Mouse (Mus musculus) megakaryocyte, embryonic 14.5 days (primary cell): ENCODE data around the gene Gm20481. TPM values are rescaled to one million over a fixed set of nuclear protein-coding genes. Genes with fewer than 3 reads are reported as not detected.
A peak's percentile ranks its signal among the peaks of the same experiment; 100 is the strongest.
"Not testable (repeated sequence)": the region's sequence is repeated elsewhere in the genome, so short reads cannot be mapped to it uniquely, and the experiment has no call there.

Experiments used
- H3K27me3 ChIP-seq: replicated peaks from 2 replicates; pipeline ENCODE3; 2012; ENCODE audit warnings: inconsistent platforms
- H3K36me3 ChIP-seq: replicated peaks from 2 replicates; pipeline ENCODE3; 2012; ENCODE audit warnings: low read length, inconsistent platforms, mixed read lengths
- H3K4me1 ChIP-seq: 2 replicates; pipeline ENCODE4 v1.6.1; 2012; ENCODE audit warnings: inconsistent platforms
- H3K4me3 ChIP-seq: replicated peaks from 2 replicates; pipeline ENCODE3; 2012; ENCODE audit warnings: moderate library complexity, mild to moderate bottlenecking, inconsistent platforms
- H3K9me3 ChIP-seq: 2 replicates; pipeline ENCODE4 v1.6.1; 2012; ENCODE audit warnings: inconsistent platforms
- FLI1 ChIP-seq: IDR thresholded peaks from 2 replicates; pipeline ENCODE4 v1.6.1; 2012; ENCODE audit warnings: low read length, inconsistent platforms, mixed read lengths
- GATA1 ChIP-seq: IDR thresholded peaks from 3 replicates; pipeline ENCODE4 v1.6.1; 2012; ENCODE audit warnings: mixed read lengths, low read length, inconsistent platforms, borderline replicate concordance
- polyA plus RNA-seq: library from polyadenylated mRNA; stranded (reverse); fragments of >175 nt; gene quantifications from 2 replicates; pipeline ENCODE4 v1.2.3, GENCODE M21; 2012; ENCODE audit warnings: low replicate concordance; ENCODE audit not compliant: insufficient read depth

Gene Gm20481
- polyA plus RNA-seq, 1 experiment, result not detected

- Histone ChIP-seq H3K9me3 (no peaks in the 10 kb centered on the region), H3K4me1 (peaks cover 19% of the 10 kb centered on the region), H3K36me3 (peaks cover 15% of the 10 kb centered on the region), H3K4me3 (peak overlapping the region; percentile 97), H3K27me3 (peaks cover under 1% of the 10 kb centered on the region)
- TF ChIP-seq GATA1 (no peak), FLI1 (no peak)
Measured at GRCm38 (mm10) chr17:34951636-34952377, 17.9 kb upstream of the Gm20481 start.

- no peak for TF ChIP-seq GATA1
- TF ChIP-seq FLI1, result no peak
- peaks cover 2% of the 10 kb centered on the region for H3K27me3 ChIP-seq
- peaks cover 19% of the 10 kb centered on the region for H3K4me1 ChIP-seq
- 0 out of 2 replicates have a peak, but pooled peaks cover 2% of the 10 kb centered on the region for H3K9me3 ChIP-seq
- peaks cover 15% of the 10 kb centered on the region for H3K36me3 ChIP-seq
- peak overlapping the region; percentile 97 for H3K4me3 ChIP-seq
Measured at GRCm38 (mm10) chr17:34952378-34953040, 17.2 kb upstream of the Gm20481 start.

GRCm38 (mm10) chr17:34953258-34953657, 16.5 kb upstream of the Gm20481 start:
- Histone ChIP-seq H3K9me3 (0 out of 2 replicates have a peak, but pooled peaks cover 3% of the 10 kb centered on the region), H3K4me3 (no peak overlapping the region), H3K4me1 (peaks cover 19% of the 10 kb centered on the region), H3K27me3 (peaks cover 2% of the 10 kb centered on the region), H3K36me3 (peaks cover 15% of the 10 kb centered on the region)
- no peak for TF ChIP-seq FLI1
- TF ChIP-seq GATA1, result no peak

- 0 out of 2 replicates have a peak, but pooled peaks cover 3% of the 10 kb centered on the region for H3K9me3 ChIP-seq
- H3K27me3 ChIP-seq, result peaks cover 2% of the 10 kb centered on the region
- H3K4me1 ChIP-seq, result peaks cover 19% of the 10 kb centered on the region
- no peak overlapping the region for H3K4me3 ChIP-seq
- no peak for TF ChIP-seq FLI1
- TF ChIP-seq GATA1, result no peak
- peaks cover 15% of the 10 kb centered on the region for H3K36me3 ChIP-seq
Measured at GRCm38 (mm10) chr17:34953904-34954303, 15.8 kb upstream of the Gm20481 start.

- Histone ChIP-seq H3K4me1 (peaks cover 25% of the 10 kb centered on the region), H3K4me3 (no peak overlapping the region), H3K9me3 (0 out of 2 replicates have a peak, but pooled peaks cover 3% of the 10 kb centered on the region), H3K27me3 (peaks cover 8% of the 10 kb centered on the region), H3K36me3 (peaks cover 11% of the 10 kb centered on the region)
- no peak for TF ChIP-seq GATA1
- TF ChIP-seq FLI1, result no peak
Measured at GRCm38 (mm10) chr17:34954831-34955230, 14.9 kb upstream of the Gm20481 start.

- H3K27me3 ChIP-seq, result peaks cover 16% of the 10 kb centered on the region
- 0 out of 2 replicates have a peak, but pooled peaks cover 3% of the 10 kb centered on the region for H3K9me3 ChIP-seq
- peaks cover under 1% of the 10 kb centered on the region for H3K36me3 ChIP-seq
- H3K4me3 ChIP-seq, result no peak overlapping the region
- TF ChIP-seq FLI1 (no peak), GATA1 (no peak)
- H3K4me1 ChIP-seq, result peaks cover 23% of the 10 kb centered on the region
Measured at GRCm38 (mm10) chr17:34955884-34956283, 13.8 kb upstream of the Gm20481 start.

- peaks cover 18% of the 10 kb centered on the region for H3K4me1 ChIP-seq
- H3K4me3 ChIP-seq, result no peak overlapping the region
- no peaks in the 10 kb centered on the region for H3K36me3 ChIP-seq
- peaks cover 20% of the 10 kb centered on the region for H3K27me3 ChIP-seq
- TF ChIP-seq FLI1 (no peak), GATA1 (no peak)
- 0 out of 2 replicates have a peak, but pooled peaks cover 3% of the 10 kb centered on the region for H3K9me3 ChIP-seq
Measured at GRCm38 (mm10) chr17:34956340-34956739, 13.4 kb upstream of the Gm20481 start.

GRCm38 (mm10) chr17:34957291-34957690, 12.4 kb upstream of the Gm20481 start:
- not testable (repeated sequence) for H3K4me3 ChIP-seq, H3K36me3 ChIP-seq, H3K9me3 ChIP-seq
- Histone ChIP-seq H3K27me3 (peaks cover 27% of the 10 kb centered on the region), H3K4me1 (peaks cover 15% of the 10 kb centered on the region)

GRCm38 (mm10) chr17:34957966-34958365, 11.7 kb upstream of the Gm20481 start:
- not testable (repeated sequence) for H3K36me3 ChIP-seq, H3K4me3 ChIP-seq, H3K9me3 ChIP-seq
- peaks cover 15% of the 10 kb centered on the region for H3K4me1 ChIP-seq
- peaks cover 33% of the 10 kb centered on the region for H3K27me3 ChIP-seq

GRCm38 (mm10) chr17:34958734-34959129, 11.0 kb upstream of the Gm20481 start:
- Histone ChIP-seq H3K27me3 (peaks cover 39% of the 10 kb centered on the region), H3K4me1 (peaks cover 15% of the 10 kb centered on the region), H3K4me3 (peak overlapping the region; percentile 89)
- not testable (repeated sequence) for H3K36me3 ChIP-seq, H3K9me3 ChIP-seq

- not testable (repeated sequence) for H3K36me3 ChIP-seq, H3K9me3 ChIP-seq
- Histone ChIP-seq H3K4me3 (peak within 1 kb of the TSS; percentile 92), H3K27me3 (peaks cover 42% of the 10 kb centered on the region), H3K4me1 (peaks cover 16% of the 10 kb centered on the region)
Measured at GRCm38 (mm10) chr17:34959130-34959778, 10.5 kb upstream of the Gm20481 start, which contains the start of gene Hspa1b. Gene Hspa1b (minus strand): TSS chr17:34959238.
